Mouse (Mus musculus) ES-E14 (cell line): ENCODE results near the gene Syf2.

Source experiments
- HCFC1 ChIP-seq: IDR thresholded peaks from 2 replicates; pipeline ENCODE4 v1.6.1; 2012; ENCODE audit warnings: low read length, inconsistent platforms, borderline replicate concordance; ENCODE audit not compliant: insufficient read depth
- MAFK ChIP-seq: IDR thresholded peaks from 2 replicates; pipeline ENCODE4 v1.6.1; 2014; ENCODE audit warnings: mild to moderate bottlenecking, low read depth, low read length, inconsistent platforms; ENCODE audit not compliant: insufficient read depth
- ZC3H11A ChIP-seq: IDR thresholded peaks from 2 replicates; pipeline ENCODE4 v1.6.1; 2012; ENCODE audit warnings: low read depth, mild to moderate bottlenecking, inconsistent platforms, low read length, borderline replicate concordance

DNA sequence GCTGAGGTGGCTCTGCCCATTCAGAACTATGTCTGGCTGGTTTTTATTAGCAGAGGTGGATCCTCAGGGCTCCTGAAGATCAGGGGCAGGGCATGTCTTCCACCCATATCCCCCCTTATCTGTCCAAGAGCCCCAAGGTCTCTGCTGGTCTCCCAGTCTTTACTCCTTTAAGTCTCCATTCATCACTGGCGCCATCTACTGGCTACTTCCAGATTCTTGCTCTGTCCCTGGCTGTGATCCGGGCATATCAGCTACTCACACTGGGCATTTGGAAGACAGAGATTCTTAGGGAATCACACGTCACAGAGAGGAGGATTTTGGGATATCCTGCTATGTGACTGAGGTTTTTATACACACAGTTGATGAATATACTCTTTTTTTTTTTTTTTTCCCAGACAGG, 25.6 kb downstream of the Syf2 start:
- TF ChIP-seq HCFC1 (no peak), MAFK (no peak), ZC3H11A (no peak)
